Mouse (Mus musculus) liver, embryonic 14.5 days (tissue): ENCODE data around the gene Tmcc3. TPM values are rescaled to one million over a fixed set of nuclear protein-coding genes. Genes with fewer than 3 reads are reported as not detected.

Experiments
- ATAC-seq: fragments of 200-750 bp; cut with Nextera tagmentation; 2 replicates; pipeline ENCODE4 v1.8.0; 2017; ENCODE audit warnings: moderate number of reproducible peaks, mild to moderate bottlenecking, moderate library complexity; ENCODE audit not compliant: insufficient read depth
- DNase-seq, 3 experiments: peaks; one replicate each; pipeline ENCODE4 v3.0.0-alpha.2; 2012 to 2013; ENCODE audit warnings: low read depth in 3 of 3, low spot score in 3 of 3
- H3K27ac ChIP-seq: fragments of 300-500 bp; sonication (generic); 2 replicates; pipeline ENCODE4 v1.5.1; 2014; ENCODE audit warnings: moderate library complexity, mild to moderate bottlenecking, control low read depth, inconsistent platforms
- H3K27me3 ChIP-seq: fragments of 300-500 bp; sonication (generic); 2 replicates; pipeline ENCODE4 v1.6.1; 2014; ENCODE audit warnings: mild to moderate bottlenecking, low read length, moderate library complexity; ENCODE audit not compliant: control insufficient read depth, insufficient read depth
- H3K36me3 ChIP-seq: fragments of 300-500 bp; sonication (generic); replicated peaks from 2 replicates; pipeline ENCODE4 v1.6.1; 2014; ENCODE audit warnings: low read depth; ENCODE audit not compliant: control insufficient read depth, insufficient read depth
- H3K4me1 ChIP-seq, 2 experiments: fragments of 200-500 bp in 1 of 2; fragments of 300-500 bp in 1 of 2; sonication (generic) in 1 of 2; replicated peaks; 2 replicates each; pipeline ENCODE4 v1.6.1; 2012 to 2014; ENCODE audit warnings: antibody characterized with exemption in 1 of 2, inconsistent platforms in 1 of 2, low read length in 1 of 2; ENCODE audit not compliant: control insufficient read depth in 2 of 2, insufficient read depth in 2 of 2
- H3K4me2 ChIP-seq: fragments of 300-500 bp; sonication (generic); 2 replicates; pipeline ENCODE4 v1.6.1; 2014; ENCODE audit warnings: low read depth, mild to moderate bottlenecking, control low read depth, moderate library complexity
- H3K4me3 ChIP-seq, 2 experiments: fragments of 200-500 bp in 1 of 2; fragments of 300-500 bp in 1 of 2; sonication (generic) in 1 of 2; 2 replicates each; pipeline ENCODE4 v1.5.1; 2012 to 2014; ENCODE audit warnings: low read depth in 2 of 2, low read length in 2 of 2, mild to moderate bottlenecking in 2 of 2, control low read depth in 1 of 2, inconsistent platforms in 1 of 2, moderate library complexity in 1 of 2; ENCODE audit not compliant: insufficient read depth in 1 of 2
- H3K9ac ChIP-seq: fragments of 300-500 bp; sonication (generic); replicated peaks from 2 replicates; pipeline ENCODE4 v1.6.1; 2014; ENCODE audit warnings: mild to moderate bottlenecking, control low read depth, moderate library complexity
- H3K9me3 ChIP-seq: fragments of 300-500 bp; sonication (generic); 2 replicates; pipeline ENCODE4 v1.6.1; 2016; ENCODE audit warnings: low read length, mixed read lengths; ENCODE audit not compliant: control insufficient read depth
- CTCF ChIP-seq: IDR thresholded peaks from 2 replicates; pipeline ENCODE4 v1.5.1; 2016; ENCODE audit warnings: antibody characterized with exemption, low read depth, control low read depth
- EP300 ChIP-seq: IDR thresholded peaks from 2 replicates; pipeline ENCODE4 v1.6.1; 2016; ENCODE audit warnings: antibody characterized with exemption, low read depth
- WGBS: fragments of 180-500 bp; shearing (Covaris S2); extraction: QIAGEN DNeasy Blood & Tissue Kit; methylation state at CpG from one replicate; pipeline ENCODE4 v1.1.7; 2014; ENCODE audit not compliant: insufficient replicate concordance; 5-methylcytosine and 5-hydroxymethylcytosine counted together
- polyA plus RNA-seq, 2 experiments: library from polyadenylated mRNA; depleted of rRNA in 1 of 2; stranded (reverse) in 1 of 2; unstranded in 1 of 2; fragments of >200 nt; fragmentation: Nextera tagmentation in 1 of 2; extraction: Ambion mirVana in 1 of 2; gene quantifications; 2 replicates each; pipeline versions ENCODE4 v1.2.1 to v1.2.3; 2012 to 2014

Gene Tmcc3
- polyA plus RNA-seq, 2 experiments: 1.4 to 2.6 TPM

GRCm38 (mm10) chr10:94519887-94520286 lies 208.1 kb downstream of the Tmcc3 start:
- peaks cover 0 to 25% of the 10 kb centered on the region in 2 experiments; a peak in 3 of 4 replicates for H3K4me1 ChIP-seq

GRCm38 (mm10) chr10:94520306-94521106 lies 208.8 kb downstream of the Tmcc3 start:
- H3K27me3 ChIP-seq: peaks cover 15% of the 10 kb centered on the region
- peak; percentile 40; the same call in 1 of the 2 replicates for ATAC-seq
- 56% methylated on average over 17 of the region's 17 CpGs for WGBS

More at GRCm38 (mm10) chr10:94519887-94520286, 208.1 kb downstream of the Tmcc3 start:
- H3K9ac ChIP-seq: no peak overlapping the region
- H3K9me3 ChIP-seq: no peaks in the 10 kb centered on the region
- peak overlapping the region; percentile 2; the same call in 1 of the 2 replicates for H3K4me2 ChIP-seq
- ATAC-seq (no peak), DNase-seq (no peak)
- TF ChIP-seq CTCF: no peak
- no peak for TF ChIP-seq EP300
- no peaks in the 10 kb centered on the region for H3K36me3 ChIP-seq
- 45% methylated on average over 7 of the region's 7 CpGs for WGBS
- H3K27ac ChIP-seq: no peak overlapping the region
- no peak overlapping the region for H3K4me3 ChIP-seq
- H3K27me3 ChIP-seq: peaks cover 21% of the 10 kb centered on the region

DNA sequence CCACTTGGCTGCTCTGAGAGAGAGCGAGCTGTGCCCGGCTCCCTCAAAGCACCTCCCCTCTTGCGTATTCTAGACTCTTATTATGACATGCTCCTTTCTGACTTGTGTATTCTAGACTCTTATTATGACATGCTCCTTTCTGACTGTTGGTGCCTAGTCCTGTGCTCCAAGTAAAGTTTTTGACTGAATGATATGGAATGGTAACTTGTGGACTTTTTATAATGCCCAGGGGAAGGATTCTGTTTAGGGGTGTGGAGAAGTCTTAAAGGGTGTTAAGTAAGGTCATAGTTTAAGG lies 209.3 kb downstream of the Tmcc3 start:
- WGBS: 33% methylated on average over 3 of the region's 3 CpGs
- peak overlapping the region; percentile 6; the same call in 1 of the 2 replicates for H3K4me2 ChIP-seq

More at GRCm38 (mm10) chr10:94520306-94521106, 208.8 kb downstream of the Tmcc3 start:
- peaks cover 3 to 27% of the 10 kb centered on the region in 2 experiments; a peak in 3 of 4 replicates for H3K4me1 ChIP-seq
- no peak overlapping the region for H3K27ac ChIP-seq
- no peaks in the 10 kb centered on the region for H3K36me3 ChIP-seq
- no peak overlapping the region for H3K9ac ChIP-seq
- H3K4me2 ChIP-seq: peak overlapping the region; percentile 6
- no peaks in the 10 kb centered on the region for H3K9me3 ChIP-seq
- TF ChIP-seq CTCF: no peak
- TF ChIP-seq EP300: no peak
- DNase-seq: no peak
- no peak overlapping the region for H3K4me3 ChIP-seq

DNA sequence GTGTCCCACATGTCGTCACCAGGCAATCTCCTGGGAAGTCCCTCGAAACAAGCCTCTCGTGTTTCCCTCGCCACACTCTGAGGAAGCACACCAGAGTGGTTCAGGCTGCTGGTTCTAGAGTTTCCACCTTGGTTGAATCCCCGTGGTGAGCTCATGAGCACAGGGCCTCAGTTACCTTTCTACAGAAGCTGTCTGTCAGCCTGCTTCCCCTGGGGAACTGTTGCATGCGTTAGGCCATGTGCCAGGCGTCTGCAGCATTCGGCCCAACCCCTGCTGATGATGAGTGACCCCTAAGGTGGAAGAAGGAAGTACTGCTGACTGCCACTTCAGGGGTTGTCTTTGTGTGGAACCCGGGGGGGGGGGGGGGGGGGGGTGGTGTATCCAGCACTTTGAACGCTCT lies 210.0 kb downstream of the Tmcc3 start:
- Histone ChIP-seq H3K9me3 (no peaks in the 10 kb centered on the region), H3K27me3 (peaks cover 3% of the 10 kb centered on the region), H3K4me1 (peaks cover 7 to 37% of the 10 kb centered on the region in 2 experiments), H3K4me2 (no peak overlapping the region; the same call in 1 of the 2 replicates), H3K36me3 (no peaks in the 10 kb centered on the region), H3K4me3 (no peak overlapping the region), H3K27ac (no peak overlapping the region), H3K9ac (no peak overlapping the region)
- WGBS: 55% methylated on average over 10 of the region's 10 CpGs
- no peak for TF ChIP-seq CTCF
- no peak for TF ChIP-seq EP300
- no peak for DNase-seq
- no peak for ATAC-seq

More for the DNA sequence above, 209.3 kb downstream of the Tmcc3 start:
- TF ChIP-seq EP300: no peak
- no peak for TF ChIP-seq CTCF
- Histone ChIP-seq H3K27ac (no peak overlapping the region), H3K4me3 (no peak overlapping the region), H3K9ac (no peak overlapping the region), H3K9me3 (no peaks in the 10 kb centered on the region), H3K36me3 (no peaks in the 10 kb centered on the region), H3K4me1 (peaks cover 4 to 31% of the 10 kb centered on the region in 2 experiments; a peak in 3 of 4 replicates), H3K27me3 (peaks cover 9% of the 10 kb centered on the region)
- DNase-seq: peak in 1 of 3 experiments; percentile 28
- ATAC-seq: peak; percentile 69

DNA sequence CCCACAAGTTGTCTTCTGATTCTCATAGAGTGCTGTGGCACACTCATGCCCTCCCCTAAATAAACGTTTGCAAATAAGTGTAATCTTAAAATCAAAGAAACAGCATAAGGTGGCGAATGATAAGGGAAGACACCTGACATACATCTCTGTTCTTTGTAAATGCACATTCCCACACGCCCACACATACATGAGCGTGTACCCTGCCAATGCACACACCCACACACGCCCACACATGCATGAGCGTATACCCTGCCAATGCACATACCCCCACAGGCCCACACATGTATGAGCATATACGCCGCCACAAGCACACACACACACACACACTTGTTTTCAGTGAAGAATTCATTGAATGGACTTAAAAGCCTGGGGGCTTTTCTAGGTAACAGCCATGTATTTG lies 211.5 kb downstream of the Tmcc3 start:
- H3K9ac ChIP-seq: no peak overlapping the region
- H3K4me2 ChIP-seq: no peak overlapping the region
- no peaks in the 10 kb centered on the region for H3K36me3 ChIP-seq
- WGBS: 63% methylated on average over 8 of the region's 8 CpGs
- DNase-seq (no peak), ATAC-seq (no peak)
- no peak overlapping the region for H3K27ac ChIP-seq
- TF ChIP-seq CTCF (no peak), EP300 (no peak)
- no peaks in the 10 kb centered on the region for H3K9me3 ChIP-seq
- H3K27me3 ChIP-seq: no peaks in the 10 kb centered on the region; the same call in 1 of the 2 replicates
- H3K4me1 ChIP-seq: peaks cover 21 to 47% of the 10 kb centered on the region in 2 experiments
- no peak overlapping the region for H3K4me3 ChIP-seq
